Mouse (Mus musculus) cerebellum, adult 18-20 months (tissue): ENCODE data around the gene Armc12.
"Not testable (repeated sequence)": the region's sequence is repeated elsewhere in the genome, so short reads cannot be mapped to it uniquely, and the experiment has no call there.

Source experiments
- DNase-seq, 2 experiments: peaks; one replicate each; pipeline ENCODE4 v3.0.0; 2021

The Armc12 gene

GRCm38 (mm10) chr17:28533327-28533726 is 2.7 kb downstream of the Armc12 start:
- DNase-seq, result no peak

- DNase-seq, result no peak
Measured at GRCm38 (mm10) chr17:28537881-28538280, 7.3 kb downstream of the Armc12 start.

GRCm38 (mm10) chr17:28546925-28547324 is 16.3 kb downstream of the Armc12 start:
- DNase-seq, result no peak

GRCm38 (mm10) chr17:28548550-28548949 is 17.9 kb downstream of the Armc12 start:
- DNase-seq, result no peak

- no peak for DNase-seq
Measured at GRCm38 (mm10) chr17:28549111-28549510, 18.5 kb downstream of the Armc12 start, which contains the start of gene Clpsl2. TSS of gene Clpsl2 (plus strand) at chr17:28549411.

- DNase-seq, result peak; percentile 59 to 63
Measured at GRCm38 (mm10) chr17:28553040-28553793, 22.6 kb downstream of the Armc12 start.

GRCm38 (mm10) chr17:28554021-28554420 is 23.4 kb downstream of the Armc12 start:
- DNase-seq, result not testable (repeated sequence)

GRCm38 (mm10) chr17:28556635-28557396 is 26.2 kb downstream of the Armc12 start:
- DNase-seq, result no peak

GRCm38 (mm10) chr17:28557772-28558171 is 27.2 kb downstream of the Armc12 start:
- DNase-seq, result no peak

GRCm38 (mm10) chr17:28560598-28560997 is 30.0 kb downstream of the Armc12 start, which contains the start of gene Clps:
TSS of gene Clps (minus strand) at chr17:28560766.
- no peak for DNase-seq

- no peak for DNase-seq
Measured at GRCm38 (mm10) chr17:28561613-28562012, 31.0 kb downstream of the Armc12 start.

- no peak for DNase-seq
Measured at GRCm38 (mm10) chr17:28565181-28565580, 34.6 kb downstream of the Armc12 start.

- DNase-seq, result no peak
Measured at GRCm38 (mm10) chr17:28567541-28567940, 36.9 kb downstream of the Armc12 start.

- no peak for DNase-seq
Measured at GRCm38 (mm10) chr17:28571868-28572267, 41.3 kb downstream of the Armc12 start.

- no peak for DNase-seq
Measured at GRCm38 (mm10) chr17:28572521-28572920, 41.9 kb downstream of the Armc12 start.

GRCm38 (mm10) chr17:28572941-28573340 is 42.3 kb downstream of the Armc12 start:
- DNase-seq, result no peak

- DNase-seq, result peak; percentile 29 to 43
Measured at GRCm38 (mm10) chr17:28575244-28576125, 44.9 kb downstream of the Armc12 start, which contains the start of gene Lhfpl5. TSS of gene Lhfpl5 (plus strand) at chr17:28575641.

GRCm38 (mm10) chr17:28580396-28580795 is 49.8 kb downstream of the Armc12 start:
- DNase-seq, result no peak

- DNase-seq, result no peak
Measured at GRCm38 (mm10) chr17:28581056-28581455, 50.5 kb downstream of the Armc12 start.

GRCm38 (mm10) chr17:28586509-28586908 is 55.9 kb downstream of the Armc12 start:
- DNase-seq, result no peak

- no peak for DNase-seq
Measured at GRCm38 (mm10) chr17:28588591-28588990, 58.0 kb downstream of the Armc12 start.
